Mouse (Mus musculus) midbrain, postnatal 0 days (tissue): Measurements from ENCODE around the gene Cnnm3. TPM values are rescaled to one million over a fixed set of nuclear protein-coding genes. Genes with fewer than 3 reads are reported as not detected.

Source experiments
- ATAC-seq: fragments of 200-750 bp; cut with Nextera tagmentation; 2 replicates; pipeline ENCODE4 v1.8.0; 2017; ENCODE audit warnings: moderate number of reproducible peaks, mild to moderate bottlenecking, moderate TSS enrichment, moderate library complexity; ENCODE audit not compliant: low FRiP score
- DNase-seq: peaks from one replicate; pipeline ENCODE4 v3.0.0-alpha.2; 2015; ENCODE audit warnings: low spot score
- H3K27ac ChIP-seq: fragments of 300-500 bp; sonication (generic); 2 replicates; pipeline ENCODE4 v1.5.1; 2014; ENCODE audit warnings: low read depth, mild to moderate bottlenecking, low read length, mixed read lengths
- H3K27me3 ChIP-seq: fragments of 300-500 bp; sonication (generic); 2 replicates; pipeline ENCODE4 v1.6.1; 2014; ENCODE audit warnings: low read length, control low read depth, mixed read lengths; ENCODE audit not compliant: insufficient read depth
- H3K36me3 ChIP-seq: fragments of 300-500 bp; sonication (generic); 2 replicates; pipeline ENCODE4 v1.6.1; 2014; ENCODE audit warnings: low read length, control low read depth, mixed read lengths; ENCODE audit not compliant: insufficient read depth
- H3K4me1 ChIP-seq: fragments of 300-500 bp; sonication (generic); 2 replicates; pipeline ENCODE4 v1.6.1; 2014; ENCODE audit warnings: mild to moderate bottlenecking, control low read depth, antibody characterized with exemption, low read length, mixed read lengths; ENCODE audit not compliant: insufficient read depth
- H3K4me2 ChIP-seq: fragments of 300-500 bp; sonication (generic); 2 replicates; pipeline ENCODE4 v1.6.1; 2014; ENCODE audit warnings: low read depth, mild to moderate bottlenecking, low read length, mixed read lengths; ENCODE audit not compliant: poor library complexity, severe bottlenecking
- H3K4me3 ChIP-seq: fragments of 300-500 bp; sonication (generic); 2 replicates; pipeline ENCODE4 v1.5.1; 2014; ENCODE audit warnings: low read depth, mild to moderate bottlenecking, low read length, moderate library complexity
- H3K9ac ChIP-seq: fragments of 300-500 bp; sonication (generic); replicated peaks from 2 replicates; pipeline ENCODE4 v1.6.1; 2014; ENCODE audit warnings: mild to moderate bottlenecking, low read length, moderate library complexity, mixed read lengths; ENCODE audit not compliant: poor library complexity, severe bottlenecking
- H3K9me3 ChIP-seq: fragments of 300-500 bp; sonication (generic); 2 replicates; pipeline ENCODE4 v1.6.1; 2016; ENCODE audit warnings: low read length, control low read depth
- CTCF ChIP-seq: IDR thresholded peaks from 2 replicates; pipeline ENCODE4 v1.5.1; 2016; ENCODE audit warnings: antibody characterized with exemption, mild to moderate bottlenecking
- WGBS: fragments of 180-500 bp; shearing (Covaris S2); extraction: QIAGEN DNeasy Blood & Tissue Kit; methylation state at CpG from one replicate; pipeline ENCODE4 v1.1.7; 2014; 5-methylcytosine and 5-hydroxymethylcytosine counted together
- polyA plus RNA-seq: library from polyadenylated mRNA; unstranded; fragments of >200 nt; fragmentation: Nextera tagmentation; extraction: Ambion mirVana; gene quantifications from 2 replicates; pipeline ENCODE4 v1.2.1, GENCODE M21; 2015
- total RNA-seq: library from RNA; depleted of rRNA; stranded (reverse); fragments of >200 nt; gene quantifications from 2 replicates; pipeline ENCODE4 v1.2.3, GENCODE M21; 2014

Cnnm3 gene
- total and polyA plus RNA-seq, 2 experiments from 2014 or later, result 5.2 to 32.9 TPM

DNA sequence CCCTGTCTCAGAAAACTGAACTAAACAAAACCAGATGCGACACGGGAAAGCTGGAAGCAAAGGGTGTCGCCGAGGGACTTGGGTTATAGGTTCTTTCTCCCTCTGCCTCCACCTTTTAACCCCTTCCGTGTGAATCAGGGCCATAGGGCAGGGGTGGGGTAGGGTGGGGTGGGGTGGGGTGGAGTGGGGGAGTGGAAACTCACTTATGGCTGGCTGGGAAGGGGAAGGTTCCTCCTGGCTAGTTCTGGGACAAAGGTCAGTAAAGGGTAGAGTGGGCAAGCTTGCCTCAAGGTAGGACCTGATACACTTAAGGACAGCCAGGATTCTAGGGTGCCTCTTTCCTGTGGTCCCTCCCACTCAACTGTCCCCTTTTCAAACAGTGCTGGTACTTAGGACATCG, 18.4 kb upstream of the Cnnm3 start:
- no peaks in the 10 kb centered on the region for H3K4me1 ChIP-seq
- no peak overlapping the region for H3K9ac ChIP-seq
- no peaks in the 10 kb centered on the region for H3K27me3 ChIP-seq
- H3K4me2 ChIP-seq, result no peak overlapping the region
- no peak overlapping the region for H3K27ac ChIP-seq
- 83% methylated on average over 6 of the region's 6 CpGs for WGBS
- peaks cover 2% of the 10 kb centered on the region for H3K36me3 ChIP-seq
- no peaks in the 10 kb centered on the region for H3K9me3 ChIP-seq
- no peak for TF ChIP-seq CTCF
- no peak for ATAC-seq
- no peak for DNase-seq
- H3K4me3 ChIP-seq, result no peak overlapping the region

DNA sequence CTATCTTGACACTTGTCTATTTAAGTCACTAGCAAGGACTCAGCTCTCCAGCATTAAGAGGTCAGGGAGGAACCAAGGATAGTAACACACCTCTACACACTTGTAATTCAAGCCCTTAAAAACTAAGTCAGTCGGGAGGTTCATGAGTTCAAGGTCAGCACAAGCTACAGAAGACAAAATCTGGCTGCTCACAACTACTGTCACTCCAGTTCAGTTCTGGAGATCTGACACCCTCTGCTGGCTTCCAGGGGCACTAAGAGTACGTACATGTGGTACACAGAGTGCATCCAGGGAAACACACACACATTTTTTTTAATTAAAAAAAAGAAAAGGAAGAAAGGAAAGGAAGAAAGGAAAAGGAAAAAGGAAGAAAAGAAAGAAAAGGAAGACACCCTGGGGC, 14.9 kb upstream of the Cnnm3 start:
- Histone ChIP-seq H3K4me2 (no peak overlapping the region), H3K27ac (no peak overlapping the region), H3K4me1 (no peaks in the 10 kb centered on the region), H3K36me3 (peaks cover 24% of the 10 kb centered on the region), H3K9me3 (no peaks in the 10 kb centered on the region), H3K27me3 (no peaks in the 10 kb centered on the region), H3K9ac (no peak overlapping the region), H3K4me3 (no peak overlapping the region)
- peak; percentile 72 for TF ChIP-seq CTCF
- WGBS, result 62% methylated on average over 2 of the region's 2 CpGs
- no peak for ATAC-seq
- DNase-seq, result peak; percentile 71

DNA sequence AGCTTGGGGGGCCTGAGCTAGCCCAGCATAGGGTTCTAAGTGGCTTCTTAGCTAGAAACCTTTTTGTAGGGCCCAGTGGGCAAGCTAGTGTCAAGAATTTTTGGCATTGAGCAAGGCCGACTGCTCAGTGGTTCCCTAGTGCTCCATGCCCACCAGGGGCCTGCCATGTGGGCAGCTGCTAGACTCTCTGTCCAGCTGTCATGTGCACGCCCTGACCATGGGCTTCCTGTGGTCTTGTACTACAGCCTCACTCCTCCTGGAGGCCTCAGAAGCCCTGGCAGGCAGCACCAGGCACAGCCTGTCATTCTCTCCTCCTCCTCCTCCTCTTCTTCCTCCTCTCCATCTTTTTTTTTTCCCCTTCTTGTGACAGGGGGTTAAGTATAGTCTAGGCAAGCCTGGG, 14.4 kb upstream of the Cnnm3 start:
- no peak for TF ChIP-seq CTCF
- Histone ChIP-seq H3K4me3 (no peak overlapping the region), H3K27me3 (no peaks in the 10 kb centered on the region), H3K36me3 (peaks cover 24% of the 10 kb centered on the region), H3K4me2 (no peak overlapping the region), H3K9me3 (no peaks in the 10 kb centered on the region), H3K27ac (no peak overlapping the region), H3K4me1 (no peaks in the 10 kb centered on the region), H3K9ac (no peak overlapping the region)
- WGBS, result 73% methylated on average over 2 of the region's 2 CpGs
- DNase-seq (no peak), ATAC-seq (no peak)

DNA sequence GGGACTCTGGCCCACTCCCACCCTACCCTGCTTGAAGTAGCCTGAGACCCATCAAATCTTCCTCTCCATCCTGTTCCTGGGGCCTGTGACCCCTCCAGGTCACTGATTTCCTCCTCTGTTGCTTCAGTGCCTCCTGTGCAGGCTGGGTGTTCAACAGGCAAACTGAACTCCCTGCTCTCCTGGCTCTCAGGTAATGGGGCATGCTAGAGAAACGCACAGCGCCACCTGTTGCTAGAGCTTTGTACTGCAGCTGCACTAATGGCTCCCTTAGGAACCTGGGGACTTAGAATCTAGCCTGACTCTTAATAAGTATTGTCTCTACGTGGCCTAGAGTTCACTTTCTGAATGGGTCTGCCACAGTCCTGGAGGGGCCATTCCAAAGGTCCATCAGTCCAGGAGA, 10.4 kb upstream of the Cnnm3 start:
- 4% methylated on average over 3 of the region's 3 CpGs for WGBS
- Histone ChIP-seq H3K9ac (no peak overlapping the region), H3K27me3 (no peaks in the 10 kb centered on the region), H3K4me2 (no peak overlapping the region), H3K9me3 (no peaks in the 10 kb centered on the region), H3K36me3 (peaks cover 30% of the 10 kb centered on the region), H3K4me3 (no peak overlapping the region), H3K4me1 (no peaks in the 10 kb centered on the region), H3K27ac (no peak overlapping the region)
- DNase-seq (peak; percentile 81), ATAC-seq (peak; percentile 59; the same call in 1 of the 2 replicates)
- peak; percentile 92 for TF ChIP-seq CTCF

DNA sequence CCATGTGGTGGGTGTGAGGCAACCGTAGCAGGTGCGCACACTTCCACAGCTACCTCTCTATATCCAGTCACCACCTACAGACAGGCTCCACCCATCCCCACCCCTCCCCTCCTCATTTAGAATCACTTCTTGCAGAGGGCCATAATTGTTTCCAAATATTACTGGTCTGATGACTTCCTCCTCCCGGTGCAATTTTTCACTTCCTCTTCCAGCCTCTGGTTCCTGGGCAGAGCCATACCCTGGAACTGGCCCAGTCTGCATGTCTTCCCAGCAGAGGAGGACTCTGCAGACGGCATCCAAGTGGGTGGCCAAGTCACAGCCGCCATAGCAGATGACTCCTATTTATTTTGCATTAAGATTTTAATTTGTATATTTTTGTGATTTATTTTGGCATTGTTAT, 3.4 kb upstream of the Cnnm3 start:
- no peaks in the 10 kb centered on the region for H3K9me3 ChIP-seq
- no peak overlapping the region for H3K9ac ChIP-seq
- H3K36me3 ChIP-seq, result peaks cover 14% of the 10 kb centered on the region; the same call in 1 of the 2 replicates
- no peak for ATAC-seq
- H3K4me3 ChIP-seq, result no peak overlapping the region
- DNase-seq, result no peak
- H3K4me2 ChIP-seq, result no peak overlapping the region
- no peak overlapping the region for H3K27ac ChIP-seq
- no peaks in the 10 kb centered on the region for H3K4me1 ChIP-seq
- 87% methylated on average over 5 of the region's 5 CpGs for WGBS
- H3K27me3 ChIP-seq, result no peaks in the 10 kb centered on the region
- no peak for TF ChIP-seq CTCF

DNA sequence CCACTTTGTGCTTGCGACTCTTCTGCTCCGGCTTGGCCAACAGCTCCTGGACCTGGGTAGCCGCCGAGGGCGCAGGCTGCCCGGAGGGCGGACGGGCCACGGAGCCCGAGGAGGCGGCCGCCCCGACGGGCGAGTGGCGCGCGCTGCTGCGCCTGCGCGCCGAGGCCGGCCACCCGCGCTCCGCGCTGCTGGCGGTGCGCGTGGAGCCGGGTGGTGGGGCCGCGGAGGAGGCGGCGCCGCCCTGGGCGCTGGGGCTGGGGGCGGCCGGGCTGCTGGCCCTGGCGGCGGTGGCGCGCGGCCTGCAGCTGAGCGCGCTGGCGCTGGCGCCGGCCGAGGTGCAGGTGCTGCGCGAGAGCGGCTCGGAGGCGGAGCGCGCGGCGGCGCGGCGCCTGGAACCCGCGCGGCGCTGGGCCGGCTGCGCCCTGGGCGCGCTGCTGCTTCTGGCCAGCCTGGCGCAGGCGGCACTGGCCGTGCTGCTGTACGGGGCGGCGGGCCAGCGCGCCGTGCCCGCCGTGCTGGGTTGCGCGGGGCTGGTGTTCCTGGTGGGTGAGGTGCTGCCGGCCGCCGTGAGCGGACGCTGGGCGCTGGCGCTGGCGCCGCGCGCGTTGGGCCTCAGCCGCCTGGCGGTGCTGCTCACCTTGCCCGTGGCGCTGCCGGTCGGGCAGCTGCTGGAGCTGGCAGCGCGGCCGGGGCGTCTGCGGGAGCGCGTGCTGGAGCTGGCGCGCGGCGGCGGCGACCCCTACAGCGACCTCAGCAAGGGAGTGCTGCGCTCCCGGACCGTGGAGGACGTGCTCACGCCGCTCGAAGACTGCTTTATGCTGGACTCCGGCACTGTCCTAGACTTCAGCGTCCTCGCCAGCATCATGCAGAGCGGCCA, 660 bp downstream of the Cnnm3 start:
- Histone ChIP-seq H3K4me2 (peak overlapping the region; percentile 82), H3K4me3 (peak overlapping the region; percentile 91)
- TF ChIP-seq CTCF, result no peak

More for the DNA sequence above, 660 bp downstream of the Cnnm3 start:
- ATAC-seq (peak; percentile 82), DNase-seq (peak; percentile 62)
- Histone ChIP-seq H3K9me3 (no peaks in the 10 kb centered on the region), H3K9ac (peak overlapping the region; percentile 76), H3K27ac (peak overlapping the region; percentile 93), H3K36me3 (peaks cover 7% of the 10 kb centered on the region; the same call in 1 of the 2 replicates), H3K4me1 (peaks cover 15% of the 10 kb centered on the region), H3K27me3 (no peaks in the 10 kb centered on the region)
- WGBS, result under 1% methylated on average over 96 of the region's 126 CpGs
